Mouse (Mus musculus) liver, embryonic 16.5 days (tissue): ENCODE data around the gene C1qtnf5. TPM values are rescaled to one million over a fixed set of nuclear protein-coding genes. Genes with fewer than 3 reads are reported as not detected.
"Not testable (repeated sequence)": the region's sequence is repeated elsewhere in the genome, so short reads cannot be mapped to it uniquely, and the experiment has no call there.

Experiments used
- ATAC-seq: fragments of 200-750 bp; cut with Nextera tagmentation; 2 replicates; pipeline ENCODE4 v1.8.0; 2017; ENCODE audit warnings: low read depth, mild to moderate bottlenecking, moderate number of reproducible peaks, moderate library complexity
- H3K27ac ChIP-seq: fragments of 300-500 bp; sonication (generic); 2 replicates; pipeline ENCODE4 v1.5.1; 2014; ENCODE audit warnings: mild to moderate bottlenecking, low read length
- H3K27me3 ChIP-seq: fragments of 300-500 bp; sonication (generic); 2 replicates; pipeline ENCODE4 v1.6.1; 2014; ENCODE audit warnings: low read depth, low read length, mixed read lengths; ENCODE audit not compliant: control insufficient read depth, insufficient read depth
- H3K36me3 ChIP-seq: fragments of 300-500 bp; sonication (generic); 2 replicates; pipeline ENCODE4 v1.6.1; 2014; ENCODE audit warnings: mild to moderate bottlenecking; ENCODE audit not compliant: control insufficient read depth, insufficient read depth
- H3K4me1 ChIP-seq: fragments of 300-500 bp; sonication (generic); 2 replicates; pipeline ENCODE4 v1.6.1; 2014; ENCODE audit warnings: low read depth, low read length, mixed read lengths; ENCODE audit not compliant: control insufficient read depth
- H3K4me2 ChIP-seq: fragments of 300-500 bp; sonication (generic); 2 replicates; pipeline ENCODE4 v1.6.1; 2014; ENCODE audit warnings: low read depth, low read length, mixed read lengths
- H3K4me3 ChIP-seq: fragments of 300-500 bp; sonication (generic); 2 replicates; pipeline ENCODE4 v1.5.1; 2014; ENCODE audit warnings: low read depth, mild to moderate bottlenecking, low read length
- H3K9ac ChIP-seq: fragments of 300-500 bp; sonication (generic); 2 replicates; pipeline ENCODE4 v1.6.1; 2014; ENCODE audit warnings: low read depth, low read length
- H3K9me3 ChIP-seq: fragments of 300-500 bp; sonication (generic); replicated peaks from 2 replicates; pipeline ENCODE4 v1.6.1; 2016; ENCODE audit warnings: low read length; ENCODE audit not compliant: control insufficient read depth
- WGBS: fragments of 180-500 bp; shearing (Covaris S2); extraction: QIAGEN DNeasy Blood & Tissue Kit; methylation state at CpG from one replicate; pipeline ENCODE4 v1.1.7; 2014; ENCODE audit not compliant: insufficient replicate concordance; 5-methylcytosine and 5-hydroxymethylcytosine counted together
- polyA plus RNA-seq: library from polyadenylated mRNA; unstranded; fragments of >200 nt; fragmentation: Nextera tagmentation; extraction: Ambion mirVana; gene quantifications from 2 replicates; pipeline ENCODE4 v1.2.1, GENCODE M21; 2015

C1qtnf5 gene
- polyA plus RNA-seq, 1 experiment from 2014 or later, result 0.52 TPM

- H3K4me2 ChIP-seq, result peak overlapping the region; percentile 43
- H3K4me3 ChIP-seq, result peak overlapping the region; percentile 19
- 30% methylated on average over 9 of the region's 9 CpGs for WGBS
- H3K36me3 ChIP-seq, result peaks cover 13% of the 10 kb centered on the region
- H3K4me1 ChIP-seq, result peaks cover 37% of the 10 kb centered on the region
- H3K9ac ChIP-seq, result peak overlapping the region; percentile 18; the same call in 1 of the 2 replicates
- no peaks in the 10 kb centered on the region for H3K27me3 ChIP-seq
- no peak for ATAC-seq
- no peaks in the 10 kb centered on the region for H3K9me3 ChIP-seq
- H3K27ac ChIP-seq, result no peak overlapping the region
Observed at GRCm38 (mm10) chr9:44109360-44110095, 2.5 kb downstream of the C1qtnf5 start.

- not testable (repeated sequence) for ATAC-seq, H3K9me3 ChIP-seq, H3K27me3 ChIP-seq, H3K27ac ChIP-seq, H3K9ac ChIP-seq
- 71% methylated on average over 10 of the region's 12 CpGs for WGBS
- Histone ChIP-seq H3K4me1 (peaks cover 37% of the 10 kb centered on the region), H3K4me2 (peak overlapping the region; percentile 57), H3K4me3 (peak overlapping the region; percentile 81), H3K36me3 (peaks cover 13% of the 10 kb centered on the region)
Observed at GRCm38 (mm10) chr9:44111909-44112308, 4.9 kb downstream of the C1qtnf5 start.

GRCm38 (mm10) chr9:44113105-44113789 lies 6.2 kb downstream of the C1qtnf5 start, which contains the start of the genes Gm49380 and Rnf26:
Gene Gm49380, minus strand, starts transcription at chr9:44113500.
Gene Rnf26, minus strand, starts transcription at chr9:44113517.
- Histone ChIP-seq H3K36me3 (peaks cover 9% of the 10 kb centered on the region), H3K9me3 (no peaks in the 10 kb centered on the region), H3K9ac (peak within 1 kb of the TSS; percentile 86), H3K4me1 (peaks cover 30% of the 10 kb centered on the region), H3K4me2 (peak within 1 kb of the TSS; percentile 62), H3K4me3 (peak within 1 kb of the TSS; percentile 81), H3K27ac (peak within 1 kb of the TSS; percentile 81), H3K27me3 (no peaks in the 10 kb centered on the region)
- under 1% methylated on average over 51 of the region's 51 CpGs for WGBS
- ATAC-seq, result peak; percentile 95

- no peak overlapping the region for H3K9ac ChIP-seq
- peaks cover 19% of the 10 kb centered on the region for H3K4me1 ChIP-seq
- H3K9me3 ChIP-seq, result no peaks in the 10 kb centered on the region
- H3K27ac ChIP-seq, result 0 out of 2 replicates have a peak overlapping the region, but pooled peaks have one; percentile 29
- no peak for ATAC-seq
- no peak overlapping the region for H3K4me3 ChIP-seq
- H3K27me3 ChIP-seq, result no peaks in the 10 kb centered on the region
- peak overlapping the region; percentile 62 for H3K4me2 ChIP-seq
- 51% methylated on average over 2 of the region's 2 CpGs for WGBS
- 0 out of 2 replicates have a peak, but pooled peaks cover 2% of the 10 kb centered on the region for H3K36me3 ChIP-seq
Observed at GRCm38 (mm10) chr9:44114453-44114852, 7.4 kb downstream of the C1qtnf5 start.

GRCm38 (mm10) chr9:44115599-44115998 lies 8.6 kb downstream of the C1qtnf5 start:
- no peak overlapping the region for H3K9ac ChIP-seq
- no peak for ATAC-seq
- WGBS, result 72% methylated on average over 9 of the region's 9 CpGs
- no peaks in the 10 kb centered on the region for H3K9me3 ChIP-seq
- no peaks in the 10 kb centered on the region for H3K27me3 ChIP-seq
- peaks cover 8% of the 10 kb centered on the region for H3K4me1 ChIP-seq
- H3K4me3 ChIP-seq, result no peak overlapping the region
- no peaks in the 10 kb centered on the region for H3K36me3 ChIP-seq
- H3K27ac ChIP-seq, result no peak overlapping the region
- no peak overlapping the region for H3K4me2 ChIP-seq

- no peaks in the 10 kb centered on the region for H3K36me3 ChIP-seq
- H3K4me1 ChIP-seq, result peaks cover 8% of the 10 kb centered on the region
- no peaks in the 10 kb centered on the region for H3K9me3 ChIP-seq
- no peak for ATAC-seq
- H3K27me3 ChIP-seq, result no peaks in the 10 kb centered on the region
- no peak overlapping the region for H3K4me2 ChIP-seq
- no peak overlapping the region for H3K9ac ChIP-seq
- H3K4me3 ChIP-seq, result no peak overlapping the region
- H3K27ac ChIP-seq, result no peak overlapping the region
- 66% methylated on average over 4 of the region's 4 CpGs for WGBS
Observed at GRCm38 (mm10) chr9:44116182-44116581, 9.1 kb downstream of the C1qtnf5 start.

- no peak for ATAC-seq
- Histone ChIP-seq H3K4me3 (no peak overlapping the region), H3K36me3 (no peaks in the 10 kb centered on the region), H3K4me2 (no peak overlapping the region), H3K9ac (no peak overlapping the region), H3K27me3 (no peaks in the 10 kb centered on the region), H3K4me1 (peaks cover 4% of the 10 kb centered on the region), H3K27ac (no peak overlapping the region), H3K9me3 (no peaks in the 10 kb centered on the region)
- WGBS, result 41% methylated on average over 5 of the region's 5 CpGs
Observed at GRCm38 (mm10) chr9:44119011-44119410, 12.0 kb downstream of the C1qtnf5 start.

- Histone ChIP-seq H3K4me1 (no peaks in the 10 kb centered on the region), H3K9ac (no peak overlapping the region), H3K27ac (no peak overlapping the region), H3K4me3 (no peak overlapping the region), H3K27me3 (no peaks in the 10 kb centered on the region), H3K9me3 (no peaks in the 10 kb centered on the region), H3K36me3 (no peaks in the 10 kb centered on the region), H3K4me2 (no peak overlapping the region)
- WGBS, result 66% methylated on average over 8 of the region's 8 CpGs
- no peak for ATAC-seq
Observed at GRCm38 (mm10) chr9:44119948-44120465, 13.0 kb downstream of the C1qtnf5 start.

GRCm38 (mm10) chr9:44124317-44124716 lies 17.3 kb downstream of the C1qtnf5 start:
- Histone ChIP-seq H3K9me3 (no peaks in the 10 kb centered on the region), H3K4me2 (no peak overlapping the region), H3K4me1 (peaks cover 6% of the 10 kb centered on the region), H3K4me3 (no peak overlapping the region), H3K27ac (no peak overlapping the region), H3K36me3 (no peaks in the 10 kb centered on the region), H3K27me3 (peaks cover 6% of the 10 kb centered on the region), H3K9ac (no peak overlapping the region)
- WGBS, result 59% methylated on average over 6 of the region's 6 CpGs
- no peak for ATAC-seq
